Mouse (Mus musculus) intestine, embryonic 14.5 days (tissue): ENCODE measurements around the gene Ppt2. TPM values are rescaled to one million over a fixed set of nuclear protein-coding genes. Genes with fewer than 3 reads are reported as not detected.
A peak's percentile ranks its signal among the peaks of the same experiment; 100 is the strongest.

Experiments
- ATAC-seq: fragments of 200-750 bp; cut with Nextera tagmentation; replicated peaks from 2 replicates; pipeline ENCODE4 v1.8.0; 2017; ENCODE audit warnings: low read depth, moderate number of reproducible peaks, moderate TSS enrichment, moderate library complexity; ENCODE audit not compliant: low FRiP score, low TSS enrichment
- DNase-seq: peaks from one replicate; pipeline ENCODE4 v3.0.0-alpha.2; 2018; ENCODE audit warnings: low spot score
- H3K27ac ChIP-seq: fragments of 300-500 bp; sonication (generic); 2 replicates; pipeline ENCODE4 v1.5.1; 2014; ENCODE audit warnings: low read depth, mild to moderate bottlenecking, control low read depth
- H3K27me3 ChIP-seq: fragments of 300-500 bp; sonication (generic); replicated peaks from 2 replicates; pipeline ENCODE4 v1.6.1; 2014; ENCODE audit warnings: low read length, control low read depth; ENCODE audit not compliant: control insufficient read depth, insufficient read depth
- H3K36me3 ChIP-seq: fragments of 300-500 bp; sonication (generic); 2 replicates; pipeline ENCODE4 v1.6.1; 2014; ENCODE audit warnings: low read length, control low read depth; ENCODE audit not compliant: control insufficient read depth, insufficient read depth
- H3K4me1 ChIP-seq: fragments of 300-500 bp; sonication (generic); replicated peaks from 2 replicates; pipeline ENCODE4 v1.6.1; 2014; ENCODE audit warnings: low read length, control low read depth, mixed read lengths; ENCODE audit not compliant: control insufficient read depth, insufficient read depth
- H3K4me2 ChIP-seq: fragments of 300-500 bp; sonication (generic); 2 replicates; pipeline ENCODE4 v1.6.1; 2014; ENCODE audit warnings: low read length
- H3K4me3 ChIP-seq: fragments of 300-500 bp; sonication (generic); 2 replicates; pipeline ENCODE4 v1.5.1; 2014; ENCODE audit warnings: low read depth, low read length, control low read depth, mixed read lengths
- H3K9ac ChIP-seq: fragments of 300-500 bp; sonication (generic); 2 replicates; pipeline ENCODE4 v1.6.1; 2014; ENCODE audit warnings: mild to moderate bottlenecking, low read length
- H3K9me3 ChIP-seq: fragments of 300-500 bp; sonication (generic); 2 replicates; pipeline ENCODE4 v1.6.1; 2016; ENCODE audit warnings: low read length, control low read depth; ENCODE audit not compliant: control insufficient read depth
- WGBS: fragments of 180-500 bp; shearing (Covaris S2); extraction: QIAGEN DNeasy Blood & Tissue Kit; methylation state at CpG from one replicate; pipeline ENCODE4 v1.1.7; 2014; 5-methylcytosine and 5-hydroxymethylcytosine counted together
- polyA plus RNA-seq: library from polyadenylated mRNA; unstranded; fragments of >200 nt; fragmentation: Nextera tagmentation; extraction: Ambion mirVana; gene quantifications from 2 replicates; pipeline ENCODE4 v1.2.1, GENCODE M21; 2014

Ppt2 gene
- polyA plus RNA-seq, 1 experiment from 2014 or later = 34.8 TPM

DNA sequence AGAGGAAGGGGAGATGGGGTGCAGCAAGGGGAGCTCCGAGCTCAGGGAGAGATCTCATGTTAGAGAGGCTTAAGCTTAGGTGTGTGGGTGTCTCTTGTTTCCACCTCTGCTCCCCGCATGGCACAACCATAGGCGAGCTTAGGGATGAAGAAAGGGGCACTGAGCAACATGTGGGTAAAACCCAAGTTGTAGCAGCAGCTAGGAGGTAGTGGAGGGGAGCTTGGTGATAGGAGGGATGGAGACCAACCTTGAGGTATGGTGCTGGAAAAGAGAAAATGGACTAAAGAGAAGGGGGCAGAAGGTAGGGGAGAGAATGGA, 31.5 kb upstream of the Ppt2 start:
- H3K27ac ChIP-seq = no peak overlapping the region
- H3K4me1 ChIP-seq = peaks cover 18% of the 10 kb centered on the region
- DNase-seq = no peak
- H3K36me3 ChIP-seq = no peaks in the 10 kb centered on the region
- WGBS = 64% methylated on average over 3 of the region's 3 CpGs
- H3K4me2 ChIP-seq = no peak overlapping the region
- peaks cover 13% of the 10 kb centered on the region; the same call in 1 of the 2 replicates for H3K27me3 ChIP-seq
- H3K9ac ChIP-seq = no peak overlapping the region
- H3K9me3 ChIP-seq = no peaks in the 10 kb centered on the region
- no peak for ATAC-seq
- no peak overlapping the region for H3K4me3 ChIP-seq

DNA sequence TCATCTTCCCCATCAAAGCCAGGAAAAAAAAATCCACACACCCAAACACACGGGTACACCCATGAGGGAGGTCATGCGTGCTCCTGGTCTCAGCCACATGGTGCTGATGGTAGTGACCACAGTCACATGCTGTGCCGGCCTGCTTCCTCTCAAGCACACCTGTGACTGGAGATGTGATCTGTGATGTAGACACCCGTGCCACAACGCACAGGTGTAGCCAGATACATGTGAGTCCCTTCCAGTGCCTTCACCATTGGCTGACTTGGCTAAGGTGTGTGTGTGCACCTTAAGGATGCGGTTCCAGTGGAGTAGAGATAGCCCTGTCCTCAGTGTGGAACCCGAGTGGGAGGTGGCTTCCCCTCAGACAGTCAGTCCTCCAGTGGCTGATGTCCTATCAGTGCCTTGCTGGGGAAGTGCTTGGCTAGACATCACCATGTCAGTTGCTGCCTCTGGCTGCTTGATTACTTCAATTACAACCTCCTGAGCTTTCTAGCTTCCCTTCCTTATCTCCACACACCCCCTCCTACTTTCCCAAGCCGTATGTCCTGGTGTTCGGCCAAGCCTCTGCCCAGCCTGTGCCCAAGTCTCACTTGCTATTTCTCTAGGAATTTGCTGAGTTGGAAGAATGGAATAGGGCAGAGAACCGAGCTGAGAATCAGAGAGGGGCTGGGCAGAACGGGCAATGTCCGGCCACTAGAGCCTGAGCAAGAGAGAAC, 31.0 kb upstream of the Ppt2 start:
- Histone ChIP-seq H3K9me3 (no peaks in the 10 kb centered on the region), H3K27ac (no peak overlapping the region), H3K36me3 (peaks cover 3% of the 10 kb centered on the region; the same call in 1 of the 2 replicates), H3K27me3 (peaks cover 13% of the 10 kb centered on the region; the same call in 1 of the 2 replicates), H3K4me2 (no peak overlapping the region), H3K9ac (no peak overlapping the region), H3K4me1 (peaks cover 18% of the 10 kb centered on the region), H3K4me3 (no peak overlapping the region)
- 55% methylated on average over 12 of the region's 12 CpGs for WGBS
- ATAC-seq (no peak), DNase-seq (no peak)

DNA sequence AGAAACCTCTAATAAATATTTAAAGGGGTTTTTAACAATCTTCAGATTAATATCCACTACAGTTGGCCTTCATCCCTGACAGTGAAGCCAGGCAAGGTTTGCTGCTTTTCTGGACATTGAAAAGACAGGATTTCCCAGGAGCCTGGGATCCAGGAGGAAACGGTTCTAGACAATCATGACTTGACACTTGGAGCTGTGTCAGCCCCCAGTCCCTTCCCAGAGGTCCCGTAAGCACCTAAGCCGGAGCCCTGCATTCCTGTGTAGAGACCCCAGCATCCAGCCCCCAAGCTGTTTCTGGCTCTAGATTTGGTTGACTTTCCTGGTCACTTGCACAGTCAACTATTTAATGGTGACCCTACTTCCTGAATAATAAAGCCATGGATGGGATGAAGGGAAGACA, 30.3 kb upstream of the Ppt2 start:
- H3K36me3 ChIP-seq = peaks cover 6% of the 10 kb centered on the region; the same call in 1 of the 2 replicates
- WGBS = 81% methylated on average over 3 of the region's 3 CpGs
- no peak overlapping the region for H3K9ac ChIP-seq
- H3K27ac ChIP-seq = no peak overlapping the region
- peaks cover 13% of the 10 kb centered on the region; the same call in 1 of the 2 replicates for H3K27me3 ChIP-seq
- H3K4me2 ChIP-seq = no peak overlapping the region
- ATAC-seq (no peak), DNase-seq (no peak)
- H3K9me3 ChIP-seq = no peaks in the 10 kb centered on the region
- peaks cover 18% of the 10 kb centered on the region for H3K4me1 ChIP-seq
- H3K4me3 ChIP-seq = no peak overlapping the region

DNA sequence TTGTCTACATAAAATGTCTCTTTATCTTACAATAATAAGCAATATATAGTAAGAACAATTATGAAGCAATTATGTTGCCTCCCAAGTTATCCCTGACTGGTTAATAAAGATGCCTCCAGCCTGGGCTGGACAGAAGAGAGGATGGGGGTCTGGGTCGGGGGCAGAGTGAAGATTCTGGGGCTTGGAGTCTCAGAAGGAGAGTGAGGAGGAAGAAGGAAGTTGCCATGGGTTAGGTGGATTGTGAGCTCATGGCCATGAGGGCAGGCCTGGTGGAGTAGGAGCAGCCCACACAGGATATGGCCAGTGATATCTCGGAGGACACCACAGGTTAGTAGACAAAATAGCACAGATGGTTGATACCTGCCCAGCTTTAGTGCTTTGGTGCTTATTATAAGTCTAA, 29.8 kb upstream of the Ppt2 start:
- H3K9me3 ChIP-seq = no peaks in the 10 kb centered on the region
- peaks cover 11% of the 10 kb centered on the region; the same call in 1 of the 2 replicates for H3K36me3 ChIP-seq
- 68% methylated on average over 2 of the region's 2 CpGs for WGBS
- H3K27me3 ChIP-seq = peaks cover 11% of the 10 kb centered on the region; the same call in 1 of the 2 replicates
- DNase-seq (no peak), ATAC-seq (no peak)
- no peak overlapping the region for H3K4me2 ChIP-seq
- no peak overlapping the region for H3K27ac ChIP-seq
- peaks cover 18% of the 10 kb centered on the region for H3K4me1 ChIP-seq
- no peak overlapping the region for H3K9ac ChIP-seq
- no peak overlapping the region for H3K4me3 ChIP-seq

DNA sequence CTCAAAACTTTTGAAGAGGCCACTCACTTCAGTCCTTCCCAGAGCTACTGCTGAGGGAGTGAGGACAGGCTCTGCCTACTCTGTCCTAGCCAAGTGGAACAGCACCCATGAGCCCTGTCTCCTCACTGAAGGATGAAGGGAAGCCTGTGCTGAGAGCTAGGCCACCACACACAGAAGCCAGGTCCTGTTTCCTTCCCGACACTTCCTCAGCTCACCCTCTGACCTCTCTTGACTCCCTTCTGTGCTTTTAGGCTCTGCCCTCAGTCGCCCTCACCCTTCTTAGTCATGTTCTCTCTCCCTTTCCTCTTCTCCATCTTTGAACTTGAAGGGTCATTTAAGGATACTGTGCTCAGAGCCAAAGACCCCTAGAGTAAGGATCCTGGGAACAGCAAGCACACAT, 29.0 kb upstream of the Ppt2 start:
- ATAC-seq = no peak

DNA sequence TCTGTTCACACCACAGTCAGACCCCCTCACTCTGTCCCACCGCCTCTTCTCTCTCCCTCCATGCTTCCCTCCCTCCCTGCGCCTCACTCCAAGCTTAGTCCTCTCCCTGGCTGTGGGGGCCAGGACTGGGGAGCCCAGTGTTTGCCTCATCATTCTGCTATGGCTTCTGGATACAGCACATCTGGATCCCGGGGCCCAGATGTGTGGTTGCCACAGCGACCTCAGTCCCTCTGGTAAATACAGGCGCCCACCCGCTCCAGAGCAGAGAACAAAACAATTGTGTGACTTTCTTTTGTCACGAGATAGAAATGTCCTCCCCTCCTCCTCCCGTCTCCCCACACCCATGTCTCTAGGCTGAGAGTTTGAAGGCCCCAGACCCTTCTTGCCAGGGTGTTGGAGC, 28.4 kb upstream of the Ppt2 start:
- no peak for ATAC-seq
- H3K27me3 ChIP-seq = peaks cover 11% of the 10 kb centered on the region; the same call in 1 of the 2 replicates
- no peak overlapping the region for H3K9ac ChIP-seq
- no peak overlapping the region for H3K4me2 ChIP-seq
- peaks cover 25% of the 10 kb centered on the region; the same call in 1 of the 2 replicates for H3K36me3 ChIP-seq
- WGBS = 48% methylated on average over 8 of the region's 8 CpGs
- no peaks in the 10 kb centered on the region for H3K9me3 ChIP-seq
- H3K4me1 ChIP-seq = peaks cover 18% of the 10 kb centered on the region
- DNase-seq = no peak
- peak overlapping the region; percentile 77; the same call in 1 of the 2 replicates for H3K27ac ChIP-seq
- no peak overlapping the region for H3K4me3 ChIP-seq

More for the DNA sequence above, 29.0 kb upstream of the Ppt2 start:
- H3K36me3 ChIP-seq = peaks cover 19% of the 10 kb centered on the region; the same call in 1 of the 2 replicates
- peaks cover 18% of the 10 kb centered on the region for H3K4me1 ChIP-seq
- no peak for DNase-seq
- H3K4me3 ChIP-seq = no peak overlapping the region
- H3K9me3 ChIP-seq = no peaks in the 10 kb centered on the region
- no peak overlapping the region for H3K4me2 ChIP-seq
- H3K9ac ChIP-seq = no peak overlapping the region
- H3K27me3 ChIP-seq = peaks cover 11% of the 10 kb centered on the region; the same call in 1 of the 2 replicates
- H3K27ac ChIP-seq = no peak overlapping the region
- 35% methylated on average over 2 of the region's 2 CpGs for WGBS

DNA sequence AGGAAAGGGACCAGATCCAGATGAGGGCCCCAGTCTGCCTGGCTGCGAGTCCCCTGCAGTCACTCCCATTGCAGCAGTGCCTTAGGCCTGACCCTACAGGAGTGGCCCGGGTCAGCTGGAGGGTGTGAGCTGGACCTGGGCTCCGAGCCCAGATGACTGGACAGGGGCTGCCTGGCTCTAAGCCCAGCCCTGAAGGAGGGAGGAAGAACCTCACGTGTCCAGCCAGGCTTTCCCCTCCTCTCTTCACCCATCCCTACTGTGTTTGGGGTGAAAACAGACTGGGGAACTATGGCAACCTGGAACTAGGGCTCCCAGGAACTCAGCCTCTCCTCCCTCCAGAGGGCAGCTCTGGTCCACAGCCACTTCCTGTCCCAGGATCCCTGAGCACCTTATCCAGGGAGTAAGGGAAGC, 27.3 kb upstream of the Ppt2 start:
- Histone ChIP-seq H3K27me3 (peaks cover 11% of the 10 kb centered on the region; the same call in 1 of the 2 replicates), H3K4me1 (peaks cover 18% of the 10 kb centered on the region), H3K9ac (no peak overlapping the region), H3K9me3 (no peaks in the 10 kb centered on the region), H3K4me2 (no peak overlapping the region), H3K4me3 (no peak overlapping the region), H3K36me3 (peaks cover 35% of the 10 kb centered on the region), H3K27ac (peak overlapping the region; percentile 77)
- WGBS = 43% methylated on average over 4 of the region's 4 CpGs
- ATAC-seq (peak; percentile 70), DNase-seq (no peak)

DNA sequence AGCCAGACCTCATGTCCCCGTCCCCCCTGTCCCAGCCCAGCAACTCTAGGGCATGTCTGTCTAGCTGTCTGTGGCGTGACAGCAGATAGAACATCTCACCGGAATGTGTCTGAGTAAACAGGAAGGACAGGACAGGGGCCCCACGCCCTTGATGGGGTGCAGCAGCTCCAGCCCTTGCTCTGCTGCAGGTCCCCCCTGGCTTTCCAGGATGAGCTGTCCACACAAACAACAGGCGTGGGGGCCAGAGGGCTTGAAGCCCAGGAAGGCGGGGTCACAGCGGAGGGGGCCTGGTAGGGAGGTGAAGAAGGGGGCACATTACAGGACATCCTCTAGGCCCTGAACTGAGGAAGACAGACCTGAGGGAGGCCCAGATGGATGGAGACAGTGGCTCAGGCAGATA, 26.9 kb upstream of the Ppt2 start:
- 49% methylated on average over 7 of the region's 7 CpGs for WGBS
- peaks cover 7% of the 10 kb centered on the region; the same call in 1 of the 2 replicates for H3K27me3 ChIP-seq
- no peak overlapping the region for H3K4me2 ChIP-seq
- H3K36me3 ChIP-seq = peaks cover 39% of the 10 kb centered on the region
- H3K4me3 ChIP-seq = no peak overlapping the region
- DNase-seq (no peak), ATAC-seq (peak; percentile 48)
- H3K9me3 ChIP-seq = no peaks in the 10 kb centered on the region
- H3K4me1 ChIP-seq = peaks cover 15% of the 10 kb centered on the region
- H3K9ac ChIP-seq = no peak overlapping the region
- peak overlapping the region; percentile 77 for H3K27ac ChIP-seq

DNA sequence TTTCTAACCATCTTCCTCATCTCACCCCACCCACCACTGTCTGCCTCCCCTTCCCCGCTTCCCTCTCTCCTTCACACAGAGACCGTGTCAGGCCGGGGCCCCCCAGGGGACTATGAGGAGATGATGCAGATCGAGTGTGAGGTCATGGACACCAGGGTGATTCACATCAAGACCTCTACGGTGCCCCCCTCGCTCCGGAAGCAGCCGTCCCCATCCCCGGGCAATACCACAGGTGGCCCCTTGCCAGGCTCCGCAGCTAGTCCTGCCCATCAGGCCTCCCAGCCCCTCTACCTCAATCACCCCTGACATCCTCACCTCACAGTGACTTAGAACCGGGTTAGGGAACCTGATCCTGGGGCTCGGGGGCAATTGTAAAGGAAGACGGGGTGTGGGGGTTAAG, 26.1 kb upstream of the Ppt2 start:
- H3K4me2 ChIP-seq = no peak overlapping the region
- no peak for DNase-seq
- no peak overlapping the region for H3K9ac ChIP-seq
- peaks cover 15% of the 10 kb centered on the region for H3K4me1 ChIP-seq
- 90% methylated on average over 13 of the region's 13 CpGs for WGBS
- H3K4me3 ChIP-seq = no peak overlapping the region
- H3K9me3 ChIP-seq = no peaks in the 10 kb centered on the region
- H3K36me3 ChIP-seq = peaks cover 45% of the 10 kb centered on the region
- H3K27me3 ChIP-seq = peaks cover 6% of the 10 kb centered on the region; the same call in 1 of the 2 replicates
- no peak overlapping the region; the same call in 1 of the 2 replicates for H3K27ac ChIP-seq
- no peak for ATAC-seq
